Mouse (Mus musculus): ENCODE measurements around the gene Olfr790. TPM values are rescaled to one million over a fixed set of nuclear protein-coding genes. Genes with fewer than 3 reads are reported as not detected.

Gene Olfr790
- total RNA-seq (2015) (not detected in 2 replicates), total RNA-seq (2017) (not detected in 2 replicates)

- ATAC-seq (replicated peaks; ENCODE audit: poor library complexity): no peak
These were observed at the start of gene Olfr790 for GRCm38 (mm10) chr10:129498192-129498591. Olfr790 (plus strand) TSS chr10:129498492.

- no peak for ATAC-seq (replicated peaks; ENCODE audit: poor library complexity)
These were observed 36.7 kb upstream of the Olfr790 start, which contains the start of gene Olfr787 for GRCm38 (mm10) chr10:129461562-129461961. Olfr787 (plus strand) TSS chr10:129461862.

GRCm38 (mm10) chr10:129470698-129471097, 27.6 kb upstream of the Olfr790 start, which contains the start of gene Olfr788:
Olfr788 (plus strand) TSS chr10:129470998.
- no peak for ATAC-seq (replicated peaks; ENCODE audit: poor library complexity)

GRCm38 (mm10) chr10:129473256-129473655, 25.0 kb upstream of the Olfr790 start:
- no peak for ATAC-seq (replicated peaks; ENCODE audit: poor library complexity)

GRCm38 (mm10) chr10:129473723-129474122, 24.6 kb upstream of the Olfr790 start:
- no peak for ATAC-seq (replicated peaks; ENCODE audit: poor library complexity)

GRCm38 (mm10) chr10:129484452-129484851, 13.8 kb upstream of the Olfr790 start, which contains the start of gene Olfr789:
Olfr789 (plus strand) TSS chr10:129484752.
- ATAC-seq (replicated peaks; ENCODE audit: poor library complexity): no peak

GRCm38 (mm10) chr10:129490101-129490500, 8.2 kb upstream of the Olfr790 start:
- no peak for ATAC-seq (replicated peaks; ENCODE audit: poor library complexity)

- no peak for ATAC-seq (replicated peaks; ENCODE audit: poor library complexity)
These were observed 23.2 kb downstream of the Olfr790 start, which contains the start of gene Olfr791 for GRCm38 (mm10) chr10:129521492-129521891. Olfr791 (plus strand) TSS chr10:129521792.

- no peak for ATAC-seq (replicated peaks; ENCODE audit: poor library complexity)
These were observed 40.6 kb downstream of the Olfr790 start, which contains the start of gene Olfr792 for GRCm38 (mm10) chr10:129538862-129539261. Olfr792 (plus strand) TSS chr10:129539162.

- ATAC-seq (replicated peaks; ENCODE audit: poor library complexity): no peak
These were observed 51.1 kb downstream of the Olfr790 start for GRCm38 (mm10) chr10:129549354-129549753.

Other genes with a start within 250 kb of the Olfr790 start
- not detected in 2 replicates for gene Olfr776, start 239.4 kb upstream of the Olfr790 start, total RNA-seq (2015)
- gene Olfr776, start 239.4 kb upstream of the Olfr790 start, total RNA-seq (2017): not detected in 2 replicates
- not detected in 2 replicates for gene Olfr777, start 227.0 kb upstream of the Olfr790 start, total RNA-seq (2015)
- gene Olfr777, start 227.0 kb upstream of the Olfr790 start, total RNA-seq (2017): not detected in 2 replicates
- gene Olfr780, start 180.4 kb upstream of the Olfr790 start, total RNA-seq (2015): not detected in 2 replicates
- gene Olfr780, start 180.4 kb upstream of the Olfr790 start, total RNA-seq (2017): not detected in 2 replicates
- not detected in 2 replicates for gene Olfr781, start 169.6 kb upstream of the Olfr790 start, total RNA-seq (2015)
- gene Olfr781, start 169.6 kb upstream of the Olfr790 start, total RNA-seq (2017): not detected in 2 replicates
- not detected in 2 replicates for gene Olfr782, start 149.6 kb upstream of the Olfr790 start, total RNA-seq (2015)
- gene Olfr782, start 149.6 kb upstream of the Olfr790 start, total RNA-seq (2017): not detected in 2 replicates
- gene Olfr784, start 114.4 kb upstream of the Olfr790 start, total RNA-seq (2015): 0.29 and 0.35 TPM in 2 replicates
- 0.04 TPM in 1 of 2 replicates, not detected in the other for gene Olfr784, start 114.4 kb upstream of the Olfr790 start, total RNA-seq (2017)
- gene Olfr785, start 93.1 kb upstream of the Olfr790 start, total RNA-seq (2015): not detected in 2 replicates
- gene Olfr785, start 93.1 kb upstream of the Olfr790 start, total RNA-seq (2017): not detected in 2 replicates
- not detected in 2 replicates for gene Olfr786, start 71.2 kb upstream of the Olfr790 start, total RNA-seq (2015)
- not detected in 2 replicates for gene Olfr786, start 71.2 kb upstream of the Olfr790 start, total RNA-seq (2017)
- not detected in 2 replicates for gene Olfr787, start 36.6 kb upstream of the Olfr790 start, total RNA-seq (2015)
- gene Olfr787, start 36.6 kb upstream of the Olfr790 start, total RNA-seq (2017): not detected in 2 replicates
- not detected in 2 replicates for gene Olfr788, start 27.5 kb upstream of the Olfr790 start, total RNA-seq (2015)
- not detected in 2 replicates for gene Olfr788, start 27.5 kb upstream of the Olfr790 start, total RNA-seq (2017)
- not detected in 2 replicates for gene Olfr789, start 13.7 kb upstream of the Olfr790 start, total RNA-seq (2015)
- not detected in 2 replicates for gene Olfr789, start 13.7 kb upstream of the Olfr790 start, total RNA-seq (2017)
- gene Olfr791, start 23.3 kb downstream of the Olfr790 start, total RNA-seq (2015): not detected in 2 replicates
- not detected in 2 replicates for gene Olfr791, start 23.3 kb downstream of the Olfr790 start, total RNA-seq (2017)
- not detected in 2 replicates for gene Olfr792, start 40.7 kb downstream of the Olfr790 start, total RNA-seq (2015)
- gene Olfr792, start 40.7 kb downstream of the Olfr790 start, total RNA-seq (2017): not detected in 2 replicates
- gene Olfr794, start 69.2 kb downstream of the Olfr790 start, total RNA-seq (2015): not detected in 2 replicates
- gene Olfr794, start 69.2 kb downstream of the Olfr790 start, total RNA-seq (2017): not detected in 2 replicates
- gene Olfr796, start 114.1 kb downstream of the Olfr790 start, total RNA-seq (2015): not detected in 2 replicates
- not detected in 2 replicates for gene Olfr796, start 114.1 kb downstream of the Olfr790 start, total RNA-seq (2017)
- not detected in 2 replicates for gene Olfr798, start 129.4 kb downstream of the Olfr790 start, total RNA-seq (2015)
- gene Olfr798, start 129.4 kb downstream of the Olfr790 start, total RNA-seq (2017): not detected in 2 replicates
- not detected in 2 replicates for gene Olfr799, start 139.0 kb downstream of the Olfr790 start, total RNA-seq (2015)
- not detected in 2 replicates for gene Olfr799, start 139.0 kb downstream of the Olfr790 start, total RNA-seq (2017)
- not detected in 2 replicates for gene Olfr800, start 159.2 kb downstream of the Olfr790 start, total RNA-seq (2015)
- gene Olfr800, start 159.2 kb downstream of the Olfr790 start, total RNA-seq (2017): not detected in 2 replicates
- not detected in 2 replicates for gene Olfr801, start 175.4 kb downstream of the Olfr790 start, total RNA-seq (2015)
- gene Olfr801, start 175.4 kb downstream of the Olfr790 start, total RNA-seq (2017): not detected in 2 replicates
- gene Olfr802, start 189.7 kb downstream of the Olfr790 start, total RNA-seq (2015): not detected in 2 replicates
- gene Olfr802, start 189.7 kb downstream of the Olfr790 start, total RNA-seq (2017): not detected in 2 replicates
- not detected in 2 replicates for gene Olfr803, start 195.8 kb downstream of the Olfr790 start, total RNA-seq (2015)
- not detected in 2 replicates for gene Olfr803, start 195.8 kb downstream of the Olfr790 start, total RNA-seq (2017)
- gene Olfr804, start 204.7 kb downstream of the Olfr790 start, total RNA-seq (2015): not detected in 2 replicates
- gene Olfr804, start 204.7 kb downstream of the Olfr790 start, total RNA-seq (2017): not detected in 2 replicates
- gene Olfr805, start 230.9 kb downstream of the Olfr790 start, total RNA-seq (2015): not detected in 2 replicates
- not detected in 2 replicates for gene Olfr805, start 230.9 kb downstream of the Olfr790 start, total RNA-seq (2017)
- gene Olfr806, start 243.4 kb downstream of the Olfr790 start, total RNA-seq (2015): not detected in 2 replicates
- gene Olfr806, start 243.4 kb downstream of the Olfr790 start, total RNA-seq (2017): not detected in 2 replicates